Mouse (Mus musculus) ES-E14 (cell line): ENCODE results near the gene Rab37. TPM values are rescaled to one million over a fixed set of nuclear protein-coding genes. Genes with fewer than 3 reads are reported as not detected.

Source experiments
- DNase-seq: peaks from one replicate; pipeline ENCODE4 v3.0.0-alpha.2; 2013; ENCODE audit warnings: low read depth, low spot score
- H3K27ac ChIP-seq: 2 replicates; pipeline ENCODE4 v1.5.1; 2012; ENCODE audit warnings: low read depth, mild to moderate bottlenecking, low read length, moderate library complexity, mixed read lengths; ENCODE audit not compliant: poor library complexity, insufficient read depth, severe bottlenecking
- H3K36me3 ChIP-seq: 2 replicates; pipeline ENCODE4 v1.6.1; 2012; ENCODE audit warnings: mild to moderate bottlenecking, low read length, moderate library complexity, mixed read lengths; ENCODE audit not compliant: control insufficient read depth, poor library complexity, insufficient read depth, severe bottlenecking
- H3K4me1 ChIP-seq, 2 experiments: fragments of 150-350 bp in 1 of 2; sonication (generic) in 1 of 2; 2 replicates each; pipeline ENCODE4 v1.6.1; 2012; ENCODE audit warnings: low read length in 2 of 2, mild to moderate bottlenecking in 1 of 2, mixed read lengths in 1 of 2; ENCODE audit not compliant: control insufficient read depth in 2 of 2, insufficient read depth in 2 of 2, poor library complexity in 1 of 2
- H3K4me3 ChIP-seq, 2 experiments: fragments of 150-350 bp in 1 of 2; sonication (generic) in 1 of 2; 2 replicates each; pipeline ENCODE4 v1.5.1; 2012; ENCODE audit warnings: low read length in 2 of 2, low read depth in 1 of 2, mild to moderate bottlenecking in 1 of 2, mixed read lengths in 1 of 2; ENCODE audit not compliant: insufficient read depth in 1 of 2, poor library complexity in 1 of 2, severe bottlenecking in 1 of 2
- H3K9ac ChIP-seq: 2 replicates; pipeline ENCODE4 v1.6.1; 2012; ENCODE audit warnings: low read depth, mild to moderate bottlenecking, low read length, mixed read lengths; ENCODE audit not compliant: poor library complexity, insufficient read depth, severe bottlenecking
- H3K9me3 ChIP-seq: fragments of 150-350 bp; sonication (generic); 2 replicates; pipeline ENCODE4 v1.6.1; 2012; ENCODE audit warnings: low read depth, mild to moderate bottlenecking, low read length; ENCODE audit not compliant: control insufficient read depth, insufficient read depth
- CHD2 ChIP-seq: IDR thresholded peaks from 2 replicates; pipeline ENCODE4 v1.6.1; 2014; ENCODE audit warnings: mild to moderate bottlenecking, low read depth, low read length, inconsistent platforms
- HCFC1 ChIP-seq: IDR thresholded peaks from 2 replicates; pipeline ENCODE4 v1.6.1; 2012; ENCODE audit warnings: low read length, inconsistent platforms, borderline replicate concordance; ENCODE audit not compliant: insufficient read depth
- MAFK ChIP-seq: IDR thresholded peaks from 2 replicates; pipeline ENCODE4 v1.6.1; 2014; ENCODE audit warnings: mild to moderate bottlenecking, low read depth, low read length, inconsistent platforms; ENCODE audit not compliant: insufficient read depth
- ZC3H11A ChIP-seq: IDR thresholded peaks from 2 replicates; pipeline ENCODE4 v1.6.1; 2012; ENCODE audit warnings: low read depth, mild to moderate bottlenecking, inconsistent platforms, low read length, borderline replicate concordance
- ZNF384 ChIP-seq: IDR thresholded peaks from 2 replicates; pipeline ENCODE4 v1.6.1; 2012; ENCODE audit warnings: low read depth, low read length, inconsistent platforms
- in situ Hi-C, 2 experiments: fragments of 600-800 bp; cut with MboI; formaldehyde crosslinking; loops; one replicate each; pipeline ENCODE4 v1.15.1; 2025; ENCODE audit warnings: low sequenced_read_pairs in 2 of 2, inconsistent platforms in 1 of 2; ENCODE audit not compliant: unreplicated experiment in 2 of 2
- total RNA-seq: library from RNA; depleted of rRNA; stranded (reverse); fragments of 300-350 nt; gene quantifications from 2 replicates; pipeline ENCODE4 v1.2.3, GENCODE M21; 2012

The Rab37 gene
- total RNA-seq, 1 experiment, result 0.67 TPM

- in situ Hi-C loops, result no loop called here
- H3K4me3 ChIP-seq, result no peak overlapping the region
- no peaks in the 10 kb centered on the region for H3K9me3 ChIP-seq
- no peak for TF ChIP-seq HCFC1
- no peak for TF ChIP-seq CHD2
- no peak for TF ChIP-seq ZC3H11A
- no peak for TF ChIP-seq ZNF384
- TF ChIP-seq MAFK, result no peak
- DNase-seq, result no peak
- no peak overlapping the region for H3K9ac ChIP-seq
- H3K4me1 ChIP-seq, result no peaks in the 10 kb centered on the region
- no peak overlapping the region for H3K27ac ChIP-seq
- peaks cover 4% of the 10 kb centered on the region; the same call in 1 of the 2 replicates for H3K36me3 ChIP-seq
These were observed 107.7 kb downstream of the Rab37 start for GRCm38 (mm10) chr11:115198932-115199384.

- H3K27ac ChIP-seq, result no peak overlapping the region
- no peak for DNase-seq
- TF ChIP-seq CHD2, result no peak
- no peak for TF ChIP-seq HCFC1
- no peak for TF ChIP-seq ZNF384
- TF ChIP-seq ZC3H11A, result no peak
- TF ChIP-seq MAFK, result no peak
- H3K4me1 ChIP-seq, result peaks cover 0 to 3% of the 10 kb centered on the region in 2 experiments; a peak in 1 of 4 replicates
- H3K4me3 ChIP-seq, result no peak overlapping the region
- H3K36me3 ChIP-seq, result peaks cover 4% of the 10 kb centered on the region; the same call in 1 of the 2 replicates
- no peak overlapping the region for H3K9ac ChIP-seq
- no peaks in the 10 kb centered on the region for H3K9me3 ChIP-seq
- in situ Hi-C loops, result loop anchor here in 1 of 2 experiments (5.0 kb wide), 1 partner anchor 72 kb away; no protein-coding TSS in a partner anchor
These were observed 109.3 kb downstream of the Rab37 start for GRCm38 (mm10) chr11:115200520-115200919.

DNA sequence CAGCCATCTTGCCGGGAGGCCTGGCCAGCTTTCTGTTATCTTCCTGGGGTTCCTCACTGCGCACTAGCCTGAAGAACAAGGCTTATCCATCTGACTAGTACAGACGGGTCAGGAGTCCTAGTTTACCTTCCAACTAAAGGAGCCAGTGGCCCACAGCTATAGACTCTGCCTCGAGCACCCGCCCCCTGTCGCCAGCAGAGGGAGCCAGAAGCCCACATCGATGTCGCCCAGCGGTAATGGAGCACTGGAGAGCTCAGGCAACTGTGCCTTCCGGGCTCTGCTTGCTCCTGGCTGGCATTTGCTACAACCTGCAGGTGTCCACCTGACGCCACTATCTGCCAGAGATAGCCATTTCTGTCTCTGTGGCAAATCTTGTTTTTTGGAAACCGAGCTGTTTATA is 111.1 kb downstream of the Rab37 start:
- TF ChIP-seq MAFK, result no peak
- peak; percentile 81 for TF ChIP-seq ZC3H11A
- no peak for TF ChIP-seq CHD2
- TF ChIP-seq ZNF384, result no peak
- no peak for TF ChIP-seq HCFC1

DNA sequence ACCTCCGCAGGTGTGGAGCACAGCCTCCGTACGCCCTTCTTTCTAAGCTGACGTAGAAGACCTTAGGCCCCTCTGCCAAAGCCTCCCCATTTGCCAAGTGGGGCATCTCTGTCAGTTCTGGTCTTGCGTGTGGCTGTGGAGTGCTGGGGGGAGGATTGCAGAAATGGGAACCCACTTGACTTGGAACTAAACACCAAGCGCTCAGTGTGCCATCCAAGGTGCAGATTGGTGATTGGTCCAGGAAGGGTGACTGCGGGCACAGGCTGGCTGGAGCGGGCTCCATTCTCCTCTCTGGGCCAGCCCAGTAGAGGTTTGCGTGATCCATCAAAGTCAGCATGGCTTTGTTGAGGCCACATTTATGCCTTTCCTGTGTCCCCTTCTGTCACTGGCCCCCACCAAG is 111.5 kb downstream of the Rab37 start:
- Histone ChIP-seq H3K4me1 (peaks cover 0 to 7% of the 10 kb centered on the region in 2 experiments; a peak in 1 of 4 replicates), H3K4me3 (no peak overlapping the region), H3K9me3 (no peaks in the 10 kb centered on the region), H3K9ac (no peak overlapping the region), H3K36me3 (peaks cover 6% of the 10 kb centered on the region; the same call in 1 of the 2 replicates), H3K27ac (no peak overlapping the region)
- TF ChIP-seq HCFC1 (no peak), MAFK (no peak), CHD2 (no peak), ZC3H11A (no peak), ZNF384 (no peak)
- DNase-seq, result no peak
- in situ Hi-C loops, result loop anchor here in 1 of 2 experiments (5.0 kb wide), 1 partner anchor 70 kb away; no protein-coding TSS in a partner anchor

More for the DNA sequence above, 111.1 kb downstream of the Rab37 start:
- no peak overlapping the region for H3K27ac ChIP-seq
- no peak overlapping the region for H3K4me3 ChIP-seq
- peak; percentile 59 for DNase-seq
- no peaks in the 10 kb centered on the region for H3K9me3 ChIP-seq
- no peak overlapping the region for H3K9ac ChIP-seq
- in situ Hi-C loops, result loop anchor here in 1 of 2 experiments (5.0 kb wide), 1 partner anchor 70 kb away; no protein-coding TSS in a partner anchor
- peaks cover 8% of the 10 kb centered on the region; the same call in 1 of the 2 replicates for H3K36me3 ChIP-seq
- H3K4me1 ChIP-seq, result peaks cover 0 to 7% of the 10 kb centered on the region in 2 experiments; a peak in 1 of 4 replicates

DNA sequence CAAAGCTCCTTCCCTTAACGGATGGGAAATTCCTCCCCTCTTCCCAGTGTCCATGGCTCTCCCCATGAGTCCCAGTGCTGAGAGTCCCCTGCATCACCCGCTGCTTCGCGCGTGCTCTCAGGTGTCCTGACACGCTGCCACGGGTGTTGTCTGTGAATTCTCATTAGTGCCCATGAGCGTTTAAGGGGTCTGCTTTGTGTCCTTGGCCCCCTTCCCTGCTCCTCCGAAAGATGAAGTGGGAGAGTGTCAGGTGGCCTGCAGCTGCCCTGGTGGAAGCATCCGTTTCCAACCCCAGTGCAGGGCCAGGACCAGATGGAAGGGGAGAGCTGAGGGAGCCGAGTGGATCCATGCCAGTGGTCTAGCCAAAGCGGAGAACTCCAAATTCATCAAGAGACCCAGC is 116.9 kb downstream of the Rab37 start:
- no peak for TF ChIP-seq MAFK
- TF ChIP-seq ZC3H11A, result no peak
- TF ChIP-seq CHD2, result no peak
- TF ChIP-seq ZNF384, result no peak

More for the DNA sequence above, 116.9 kb downstream of the Rab37 start:
- in situ Hi-C loops, result no loop called here
- Histone ChIP-seq H3K4me3 (no peak overlapping the region), H3K9ac (no peak overlapping the region), H3K4me1 (peaks cover 5 to 21% of the 10 kb centered on the region in 2 experiments), H3K9me3 (no peaks in the 10 kb centered on the region), H3K27ac (no peak overlapping the region), H3K36me3 (peaks cover 4% of the 10 kb centered on the region; the same call in 1 of the 2 replicates)
- DNase-seq, result no peak
